Mouse (Mus musculus) heart, embryonic 14.5 days (tissue): ENCODE data around the gene Rtn2. TPM values are rescaled to one million over a fixed set of nuclear protein-coding genes. Genes with fewer than 3 reads are reported as not detected.
A peak's percentile ranks its signal among the peaks of the same experiment; 100 is the strongest.

Source experiments
- ATAC-seq: fragments of 200-750 bp; cut with Nextera tagmentation; 2 replicates; pipeline ENCODE4 v1.8.0; 2017; ENCODE audit warnings: low read depth, moderate TSS enrichment; ENCODE audit not compliant: insufficient number of reproducible peaks, insufficient read depth, low FRiP score
- H3K27ac ChIP-seq, 2 experiments: fragments of 200-500 bp in 1 of 2; fragments of 300-500 bp in 1 of 2; sonication (generic) in 1 of 2; replicated peaks in 1 of 2; 2 replicates each; pipeline ENCODE4 v1.5.1; 2012 to 2014; ENCODE audit warnings: low read depth in 2 of 2, low read length in 2 of 2, control low read depth in 1 of 2, mild to moderate bottlenecking in 1 of 2, mixed read lengths in 1 of 2; ENCODE audit not compliant: control insufficient read depth in 1 of 2, insufficient read depth in 1 of 2
- H3K27me3 ChIP-seq: fragments of 300-500 bp; sonication (generic); 2 replicates; pipeline ENCODE4 v1.6.1; 2014; ENCODE audit warnings: mild to moderate bottlenecking, low read length, control low read depth; ENCODE audit not compliant: control insufficient read depth, insufficient read depth
- H3K36me3 ChIP-seq: fragments of 300-500 bp; sonication (generic); 2 replicates; pipeline ENCODE4 v1.6.1; 2014; ENCODE audit warnings: mild to moderate bottlenecking, control low read depth, low read length, mixed read lengths; ENCODE audit not compliant: control insufficient read depth, insufficient read depth
- H3K4me1 ChIP-seq, 2 experiments: fragments of 200-500 bp in 1 of 2; fragments of 300-500 bp in 1 of 2; sonication (generic) in 1 of 2; 2 replicates each; pipeline ENCODE4 v1.6.1; 2012 to 2014; ENCODE audit warnings: low read length in 2 of 2, control low read depth in 1 of 2, mixed read lengths in 1 of 2; ENCODE audit not compliant: control insufficient read depth in 2 of 2, insufficient read depth in 2 of 2
- H3K4me2 ChIP-seq: fragments of 300-500 bp; sonication (generic); 2 replicates; pipeline ENCODE4 v1.6.1; 2014; ENCODE audit warnings: mild to moderate bottlenecking, low read length
- H3K4me3 ChIP-seq, 2 experiments: fragments of 200-500 bp in 1 of 2; fragments of 300-500 bp in 1 of 2; sonication (generic) in 1 of 2; 2 replicates each; pipeline ENCODE4 v1.5.1; 2012 to 2014; ENCODE audit warnings: low read length in 2 of 2, mild to moderate bottlenecking in 2 of 2, control low read depth in 1 of 2, low read depth in 1 of 2, moderate library complexity in 1 of 2; ENCODE audit not compliant: control insufficient read depth in 1 of 2, insufficient read depth in 1 of 2
- H3K9ac ChIP-seq: fragments of 300-500 bp; sonication (generic); 2 replicates; pipeline ENCODE4 v1.6.1; 2014; ENCODE audit warnings: mild to moderate bottlenecking, low read length
- H3K9me3 ChIP-seq: fragments of 300-500 bp; sonication (generic); 2 replicates; pipeline ENCODE4 v1.6.1; 2016; ENCODE audit warnings: low read length, control low read depth; ENCODE audit not compliant: control insufficient read depth
- WGBS: fragments of 180-500 bp; shearing (Covaris S2); extraction: QIAGEN DNeasy Blood & Tissue Kit; methylation state at CpG from one replicate; pipeline ENCODE4 v1.1.7; 2014; 5-methylcytosine and 5-hydroxymethylcytosine counted together
- polyA plus RNA-seq: library from polyadenylated mRNA; unstranded; fragments of >200 nt; fragmentation: Nextera tagmentation; extraction: Ambion mirVana; gene quantifications from 2 replicates; pipeline ENCODE4 v1.2.1, GENCODE M21; 2014

Rtn2 gene
- 39.2 and 43.6 TPM in 2 replicates for polyA plus RNA-seq

DNA sequence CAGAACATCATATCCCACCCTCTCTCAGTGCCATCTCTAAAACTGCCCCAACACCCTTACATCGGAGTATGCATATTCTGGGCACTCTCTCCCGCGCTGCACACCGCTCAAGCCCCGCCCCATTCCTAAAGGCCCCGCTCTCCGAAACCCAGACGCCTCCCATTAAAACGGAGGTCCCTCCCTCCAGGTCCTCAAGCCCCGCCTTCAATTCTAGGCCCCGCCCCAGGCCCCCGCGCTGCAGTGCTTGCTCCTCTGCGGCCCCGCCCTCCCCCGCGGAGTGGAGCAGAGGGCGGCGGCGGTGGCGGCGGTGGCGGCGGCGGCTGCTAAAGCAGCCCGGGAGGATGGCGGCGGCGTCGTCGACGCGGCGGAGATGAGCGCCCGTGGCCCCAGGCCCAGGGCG is at the start of gene Rtn2:
Gene Rtn2, plus strand, starts transcription at position 240 of the 400 bp plus-strand sequence.
- Histone ChIP-seq H3K4me2 (peak within 1 kb of the TSS; percentile 95), H3K36me3 (no peaks in the 10 kb centered on the region), H3K4me1 (peaks cover 4 to 12% of the 10 kb centered on the region in 2 experiments; a peak in 3 of 4 replicates), H3K9ac (peak within 1 kb of the TSS; percentile 34; the same call in 1 of the 2 replicates), H3K4me3 (peak within 1 kb of the TSS; percentile 46 to 49), H3K9me3 (no peaks in the 10 kb centered on the region), H3K27me3 (peaks cover 55% of the 10 kb centered on the region), H3K27ac (no peak within 1 kb of the TSS)
- WGBS, result under 1% methylated on average over 37 of the region's 37 CpGs
- peak; percentile 48 for ATAC-seq

DNA sequence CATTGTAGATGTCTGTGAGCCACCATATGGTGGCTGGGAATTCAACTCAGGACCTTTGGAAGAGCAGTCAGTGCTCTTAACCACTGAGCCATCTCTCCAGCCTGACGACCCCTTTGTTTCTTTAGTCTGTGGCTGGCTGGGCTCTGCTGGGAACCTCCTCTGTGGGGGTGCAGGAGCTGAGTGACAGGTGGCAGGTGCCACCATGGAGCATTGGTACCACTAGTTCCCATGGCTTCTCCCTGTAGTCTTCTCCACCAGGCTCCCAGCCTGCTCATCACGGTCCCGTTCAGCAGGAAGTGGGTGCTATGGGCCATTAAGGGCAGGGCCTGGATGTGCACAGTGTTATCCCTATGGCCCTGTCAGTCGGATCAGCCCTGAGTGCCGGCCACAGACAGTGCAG is 47.8 kb upstream of the Rtn2 start:
- Histone ChIP-seq H3K4me2 (no peak overlapping the region), H3K36me3 (peaks cover 8% of the 10 kb centered on the region), H3K9ac (no peak overlapping the region), H3K4me3 (no peak overlapping the region), H3K4me1 (peaks cover 15 to 49% of the 10 kb centered on the region in 2 experiments), H3K27ac (no peak overlapping the region), H3K9me3 (no peaks in the 10 kb centered on the region), H3K27me3 (no peaks in the 10 kb centered on the region)
- ATAC-seq, result no peak
- 72% methylated on average over 5 of the region's 5 CpGs for WGBS

DNA sequence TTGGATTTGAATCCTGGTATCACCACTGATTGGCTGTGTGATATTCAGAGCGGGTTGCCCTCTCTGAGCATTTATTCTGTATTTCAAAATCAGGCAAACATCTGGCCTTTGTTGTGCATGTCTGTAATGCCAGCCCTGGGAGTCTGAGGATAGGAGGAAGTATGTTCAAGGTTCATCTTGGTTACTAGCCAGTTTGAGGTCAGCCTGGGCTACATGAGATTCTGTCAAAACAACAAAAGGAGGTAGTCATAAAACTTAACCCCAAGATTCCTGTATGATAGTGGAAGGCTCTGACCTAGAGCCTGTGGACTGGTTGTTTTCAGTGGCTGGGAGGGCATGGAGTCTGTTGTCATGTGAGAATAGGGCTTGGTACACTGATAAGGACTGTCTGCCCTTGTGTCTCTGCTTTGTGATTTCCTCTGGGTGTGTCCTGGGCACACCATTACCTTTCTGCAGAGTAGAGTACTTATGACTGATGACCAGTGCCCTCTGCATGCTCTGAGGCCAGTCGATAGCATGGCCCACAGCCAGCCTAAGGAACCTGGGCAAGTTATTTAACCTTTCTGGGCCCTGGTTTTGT is 47.2 kb upstream of the Rtn2 start:
- Histone ChIP-seq H3K4me3 (no peak overlapping the region), H3K9me3 (no peaks in the 10 kb centered on the region), H3K4me1 (peaks cover 15 to 51% of the 10 kb centered on the region in 2 experiments), H3K27ac (0 out of 4 replicates have a peak overlapping the region, but pooled peaks of 1 of the 2 experiments have one; percentile 20), H3K9ac (peak overlapping the region; percentile 36; the same call in 1 of the 2 replicates), H3K4me2 (no peak overlapping the region), H3K36me3 (peaks cover 8% of the 10 kb centered on the region), H3K27me3 (no peaks in the 10 kb centered on the region)
- no peak for ATAC-seq
- WGBS, result 91% methylated on average over 2 of the region's 2 CpGs

GRCm38 (mm10) chr7:19236411-19236810 is 46.0 kb upstream of the Rtn2 start:
- H3K4me2 ChIP-seq, result no peak overlapping the region
- ATAC-seq, result no peak
- H3K36me3 ChIP-seq, result peaks cover 7% of the 10 kb centered on the region
- H3K9ac ChIP-seq, result 0 out of 2 replicates have a peak overlapping the region, but pooled peaks have one; percentile 32
- H3K4me1 ChIP-seq, result peaks cover 15 to 51% of the 10 kb centered on the region in 2 experiments
- H3K27ac ChIP-seq, result peak overlapping the region; percentile 6 to 74
- H3K27me3 ChIP-seq, result no peaks in the 10 kb centered on the region
- 54% methylated on average over 2 of the region's 2 CpGs for WGBS
- H3K9me3 ChIP-seq, result no peaks in the 10 kb centered on the region
- H3K4me3 ChIP-seq, result no peak overlapping the region

DNA sequence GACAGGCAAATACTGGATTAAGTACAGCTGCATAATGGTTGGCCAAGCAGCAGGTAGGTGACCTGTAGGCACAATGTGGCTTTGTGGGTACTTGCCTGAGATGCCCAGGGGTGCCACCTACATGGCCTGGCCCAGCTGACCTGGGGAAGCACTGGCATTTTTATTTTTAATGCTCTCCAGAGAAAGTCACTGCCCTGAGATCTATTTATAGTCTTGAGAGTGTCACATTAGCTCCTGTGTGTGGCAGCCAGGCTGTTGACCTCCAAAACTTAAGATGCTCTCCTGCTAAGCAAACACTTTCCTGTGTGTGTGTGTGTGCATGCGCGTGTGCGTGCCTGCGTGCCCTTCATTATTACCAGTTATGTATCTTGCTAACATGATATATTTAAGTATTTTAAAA is 44.1 kb upstream of the Rtn2 start:
- 48% methylated on average over 4 of the region's 4 CpGs for WGBS
- H3K9me3 ChIP-seq, result no peaks in the 10 kb centered on the region
- no peaks in the 10 kb centered on the region for H3K27me3 ChIP-seq
- peak overlapping the region; percentile 35; the same call in 1 of the 2 replicates for H3K9ac ChIP-seq
- peak overlapping the region; percentile 91 to 92 for H3K27ac ChIP-seq
- no peak overlapping the region for H3K4me3 ChIP-seq
- peaks cover 5% of the 10 kb centered on the region for H3K36me3 ChIP-seq
- peaks cover 15 to 48% of the 10 kb centered on the region in 2 experiments for H3K4me1 ChIP-seq
- ATAC-seq, result no peak
- peak overlapping the region; percentile 27 for H3K4me2 ChIP-seq

GRCm38 (mm10) chr7:19239423-19239822 is 43.0 kb upstream of the Rtn2 start:
- Histone ChIP-seq H3K4me3 (no peak overlapping the region), H3K4me2 (no peak overlapping the region), H3K4me1 (peaks cover 15 to 48% of the 10 kb centered on the region in 2 experiments), H3K9ac (peak overlapping the region; percentile 35; the same call in 1 of the 2 replicates), H3K9me3 (no peaks in the 10 kb centered on the region), H3K27me3 (no peaks in the 10 kb centered on the region), H3K36me3 (peaks cover 5% of the 10 kb centered on the region), H3K27ac (peak overlapping the region; percentile 4 to 92)
- peak; percentile 57 for ATAC-seq
- WGBS, result 0% methylated on average over 1 of the region's 1 CpGs

GRCm38 (mm10) chr7:19239986-19240385 is 42.4 kb upstream of the Rtn2 start:
- ATAC-seq, result no peak
- no peaks in the 10 kb centered on the region for H3K27me3 ChIP-seq
- H3K9ac ChIP-seq, result peak overlapping the region; percentile 34; the same call in 1 of the 2 replicates
- H3K4me2 ChIP-seq, result no peak overlapping the region
- peaks cover 8% of the 10 kb centered on the region for H3K36me3 ChIP-seq
- H3K4me1 ChIP-seq, result peaks cover 15 to 47% of the 10 kb centered on the region in 2 experiments
- H3K4me3 ChIP-seq, result no peak overlapping the region
- no peaks in the 10 kb centered on the region for H3K9me3 ChIP-seq
- WGBS, result 63% methylated on average over 2 of the region's 4 CpGs
- H3K27ac ChIP-seq, result peak overlapping the region in 1 of 2 experiments; percentile 92; a peak in 2 of 4 replicates
